11 mouse cellular contexts compared by ENCODE assay signal in the genomic region with DNA sequence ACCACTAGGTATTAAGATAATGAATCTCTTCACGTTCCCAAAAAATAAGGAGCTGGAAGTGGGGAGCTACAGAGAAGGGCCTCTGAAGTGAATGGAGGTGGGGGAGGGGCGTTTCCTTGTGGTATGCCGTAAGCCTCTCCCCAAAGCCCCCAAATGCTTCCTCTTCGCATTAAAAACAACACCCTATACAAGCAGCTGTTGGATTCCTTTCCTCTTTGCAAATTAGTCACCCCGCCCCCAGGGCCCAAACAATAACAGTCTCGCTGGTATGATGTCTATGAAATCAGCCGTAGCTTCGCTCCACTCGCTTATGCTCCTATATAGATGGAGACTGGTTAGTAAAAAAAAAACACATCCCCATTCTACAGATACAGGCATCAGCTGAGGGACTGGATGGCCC. TPM values are rescaled to one million over a fixed set of nuclear protein-coding genes. Genes with fewer than 3 reads are reported as not detected.
DNase-seq lines count a peak whose midpoint lies in the region; ATAC-seq and TF ChIP-seq lines count a peak whose summit lies in the region.
"Had no signal": no experiment of that assay in that cellular context is flagged by ENCODE, and none has a peak within 500 bp of the region (broad histone marks: within the 10 kb centered on the region; RNA-seq: fewer than 3 reads in every experiment).

No protein-coding gene starts in this region.

- no peak overlapping the region for H3K27ac ChIP-seq in neural tube, embryonic 11.5 days (ENCODE audit: low read depth, low read length)
- H3K27ac ChIP-seq in forebrain, embryonic 10.5 days: peak overlapping the region; percentile 98
- H3K27ac ChIP-seq in olfactory bulb, adult 2 months (ENCODE audit: insufficient read depth, low read depth, low read length): peak overlapping the region; percentile 89
- H3K27ac ChIP-seq in liver, postnatal 0 days (ENCODE audit: low read depth): no peak overlapping the region

- 6% methylated on average over 9 of the region's 9 CpGs for WGBS in neural tube, embryonic 11.5 days
- 1% methylated on average over 9 of the region's 9 CpGs for WGBS in forebrain, embryonic 10.5 days
- 25% methylated on average over 9 of the region's 9 CpGs for whole genome bisulfite sequencing in olfactory bulb, adult 2 months
- 11% methylated on average over 9 of the region's 9 CpGs for WGBS in liver, postnatal 0 days (ENCODE audit: insufficient replicate concordance)

- DNase-seq in neural tube, embryonic 11.5 days (ENCODE audit: low spot score): no peak
- no peak for DNase-seq in neural tube, embryonic 10.5 days (ENCODE audit: extremely low spot score, low spot score)
- DNase-seq in forebrain, embryonic 10.5 days (ENCODE audit: extremely low spot score, low spot score): no peak
- DNase-seq in liver, postnatal 0 days: no peak
- no peak for DNase-seq in adrenal gland, postnatal 4 days (ENCODE audit: low spot score in 2 of 2)
- no peak for DNase-seq in spleen, adult 12 weeks (ENCODE audit: low spot score)
- DNase-seq: lung, postnatal 36 days; right cerebral cortex, adult 18-20 months had no signal

- H3K4me3 ChIP-seq in neural tube, embryonic 11.5 days (ENCODE audit: low read depth, low read length): no peak overlapping the region
- H3K4me3 ChIP-seq in forebrain, embryonic 10.5 days: peak overlapping the region; percentile 53
- H3K4me3 ChIP-seq in olfactory bulb, adult 2 months (ENCODE audit: insufficient read depth, low read depth, low read length): peak overlapping the region; percentile 3
- no peak overlapping the region for H3K4me3 ChIP-seq in liver, postnatal 0 days (ENCODE audit: low read depth, low read length)

- no peak overlapping the region for H3K9ac ChIP-seq in neural tube, embryonic 11.5 days (ENCODE audit: low read length)
- no peak overlapping the region for H3K9ac ChIP-seq in liver, postnatal 0 days (replicated peaks)

- ATAC-seq in neural tube, embryonic 11.5 days (ENCODE audit: insufficient read depth, low FRiP score, low TSS enrichment): no peak
- peak; percentile 19 for ATAC-seq in inflammation-experienced regulatory T-cells, adult 6 months
- ATAC-seq in liver, postnatal 0 days: no peak
- ATAC-seq: Patski had no signal

- H3K27me3 ChIP-seq in neural tube, embryonic 11.5 days (ENCODE audit: control insufficient read depth, insufficient read depth, low read length): peaks cover 2% of the 10 kb centered on the region; the same call in 1 of the 2 replicates
- H3K27me3 ChIP-seq in forebrain, embryonic 10.5 days (ENCODE audit: poor library complexity, severe bottlenecking): peaks cover 65% of the 10 kb centered on the region
- peaks cover 64% of the 10 kb centered on the region for H3K27me3 ChIP-seq in liver, postnatal 0 days (ENCODE audit: insufficient read depth, low read length)
- H3K27me3 ChIP-seq: Patski had no signal

- H3K4me1 ChIP-seq in neural tube, embryonic 11.5 days (ENCODE audit: control insufficient read depth, insufficient read depth, low read length): peaks cover 69% of the 10 kb centered on the region
- peaks cover 100% of the 10 kb centered on the region for H3K4me1 ChIP-seq in forebrain, embryonic 10.5 days
- peaks cover 59% of the 10 kb centered on the region for H3K4me1 ChIP-seq in olfactory bulb, adult 2 months (ENCODE audit: control insufficient read depth, insufficient read depth, low read length)
- H3K4me1 ChIP-seq in liver, postnatal 0 days (ENCODE audit: insufficient read depth): peaks cover 3% of the 10 kb centered on the region; the same call in 1 of the 2 replicates

- no peak for TF ChIP-seq EP300 in liver, postnatal 0 days (IDR thresholded peaks at IDR 0.05; ENCODE audit: low read depth)

- no peak for TF ChIP-seq CTCF in olfactory bulb, adult 2 months (IDR thresholded peaks at IDR 0.05; ENCODE audit: insufficient read depth, low read depth, low read length)
- TF ChIP-seq CTCF in liver, postnatal 0 days (IDR thresholded peaks at IDR 0.05; ENCODE audit: low read depth): no peak

- no peaks in the 10 kb centered on the region for H3K36me3 ChIP-seq in neural tube, embryonic 11.5 days (ENCODE audit: control insufficient read depth, insufficient read depth, low read length)
- no peaks in the 10 kb centered on the region for H3K36me3 ChIP-seq in forebrain, embryonic 10.5 days (replicated peaks)
- H3K36me3 ChIP-seq in liver, postnatal 0 days (replicated peaks; ENCODE audit: insufficient read depth, low read length): no peaks in the 10 kb centered on the region

- H3K4me2 ChIP-seq in neural tube, embryonic 11.5 days (ENCODE audit: low read depth): 0 out of 2 replicates have a peak overlapping the region, but pooled peaks have one; percentile 24
- no peak overlapping the region for H3K4me2 ChIP-seq in liver, postnatal 0 days (ENCODE audit: low read depth, low read length)

- no peak for TF ChIP-seq POLR2A in olfactory bulb, adult 2 months (IDR thresholded peaks at IDR 0.05; ENCODE audit: insufficient read depth, low read depth, low read length)

- no peaks in the 10 kb centered on the region for H3K9me3 ChIP-seq in neural tube, embryonic 11.5 days (ENCODE audit: control insufficient read depth, low read length)
- H3K9me3 ChIP-seq in forebrain, embryonic 10.5 days: no peaks in the 10 kb centered on the region
- H3K9me3 ChIP-seq in liver, postnatal 0 days (ENCODE audit: low read length): no peaks in the 10 kb centered on the region

RNA-seq across cellular contexts. Expression of a gene that starts 25.9 kb away (rescaled TPM):
- polyA plus RNA-seq in neural tube, embryonic 11.5 days (2014; fragmentation: Nextera tagmentation; extraction: Ambion mirVana): 9.4 and 9.5 TPM in 2 replicates
- polyA plus RNA-seq in forebrain, embryonic 10.5 days (2016; fragmentation: Nextera tagmentation; extraction: Ambion mirVana): 3.4 and 5.5 TPM in 2 replicates
- polyA plus RNA-seq in inflammation-experienced regulatory T-cells, adult 6 months (2017; shearing (Covaris generic)): 10 to 100 TPM; 26.0 to 46.3 (median 40.8) TPM
- polyA plus RNA-seq in olfactory bulb, adult 2 months (2012; ENCODE audit: insufficient read depth, insufficient read length, low replicate concordance, missing spikeins): 49.8 and 56.3 TPM in 2 replicates
- 0.02 TPM in 1 of 2 replicates, not detected in the other for polyA plus RNA-seq in liver, postnatal 0 days (2015; fragmentation: Nextera tagmentation; extraction: Ambion mirVana)
- 1 to 10 TPM; 1.4 to 2.2 TPM for total RNA-seq in adrenal gland, postnatal 4 days (2021)

Comparison
In these comparisons a context has a peak if more than half of its experiments do, and no peak if none do; other contexts are left out.
1. H3K27ac ChIP-seq: peak in forebrain, embryonic 10.5 days (single experiment) and olfactory bulb, adult 2 months (single experiment); none in neural tube, embryonic 11.5 days (single experiment) and liver, postnatal 0 days (single experiment).
2. H3K4me3 ChIP-seq: peak in forebrain, embryonic 10.5 days (single experiment) and olfactory bulb, adult 2 months (single experiment); none in neural tube, embryonic 11.5 days (single experiment) and liver, postnatal 0 days (single experiment).